Mouse (Mus musculus) ES-E14 (cell line): ENCODE measurements around the gene Lingo4. TPM values are rescaled to one million over a fixed set of nuclear protein-coding genes. Genes with fewer than 3 reads are reported as not detected.

Experiments used
- DNase-seq: peaks from one replicate; pipeline ENCODE4 v3.0.0-alpha.2; 2013; ENCODE audit warnings: low read depth, low spot score
- H3K27ac ChIP-seq: 2 replicates; pipeline ENCODE4 v1.5.1; 2012; ENCODE audit warnings: low read depth, mild to moderate bottlenecking, low read length, moderate library complexity, mixed read lengths; ENCODE audit not compliant: poor library complexity, insufficient read depth, severe bottlenecking
- H3K36me3 ChIP-seq: 2 replicates; pipeline ENCODE4 v1.6.1; 2012; ENCODE audit warnings: mild to moderate bottlenecking, low read length, moderate library complexity, mixed read lengths; ENCODE audit not compliant: control insufficient read depth, poor library complexity, insufficient read depth, severe bottlenecking
- H3K4me1 ChIP-seq, 2 experiments: fragments of 150-350 bp in 1 of 2; sonication (generic) in 1 of 2; 2 replicates each; pipeline ENCODE4 v1.6.1; 2012; ENCODE audit warnings: low read length in 2 of 2, mild to moderate bottlenecking in 1 of 2, mixed read lengths in 1 of 2; ENCODE audit not compliant: control insufficient read depth in 2 of 2, insufficient read depth in 2 of 2, poor library complexity in 1 of 2
- H3K4me3 ChIP-seq, 2 experiments: fragments of 150-350 bp in 1 of 2; sonication (generic) in 1 of 2; 2 replicates each; pipeline ENCODE4 v1.5.1; 2012; ENCODE audit warnings: low read length in 2 of 2, low read depth in 1 of 2, mild to moderate bottlenecking in 1 of 2, mixed read lengths in 1 of 2; ENCODE audit not compliant: insufficient read depth in 1 of 2, poor library complexity in 1 of 2, severe bottlenecking in 1 of 2
- H3K9ac ChIP-seq: 2 replicates; pipeline ENCODE4 v1.6.1; 2012; ENCODE audit warnings: low read depth, mild to moderate bottlenecking, low read length, mixed read lengths; ENCODE audit not compliant: poor library complexity, insufficient read depth, severe bottlenecking
- H3K9me3 ChIP-seq: fragments of 150-350 bp; sonication (generic); 2 replicates; pipeline ENCODE4 v1.6.1; 2012; ENCODE audit warnings: low read depth, mild to moderate bottlenecking, low read length; ENCODE audit not compliant: control insufficient read depth, insufficient read depth
- CHD2 ChIP-seq: IDR thresholded peaks from 2 replicates; pipeline ENCODE4 v1.6.1; 2014; ENCODE audit warnings: mild to moderate bottlenecking, low read depth, low read length, inconsistent platforms
- HCFC1 ChIP-seq: IDR thresholded peaks from 2 replicates; pipeline ENCODE4 v1.6.1; 2012; ENCODE audit warnings: low read length, inconsistent platforms, borderline replicate concordance; ENCODE audit not compliant: insufficient read depth
- MAFK ChIP-seq: IDR thresholded peaks from 2 replicates; pipeline ENCODE4 v1.6.1; 2014; ENCODE audit warnings: mild to moderate bottlenecking, low read depth, low read length, inconsistent platforms; ENCODE audit not compliant: insufficient read depth
- ZC3H11A ChIP-seq: IDR thresholded peaks from 2 replicates; pipeline ENCODE4 v1.6.1; 2012; ENCODE audit warnings: low read depth, mild to moderate bottlenecking, inconsistent platforms, low read length, borderline replicate concordance
- ZNF384 ChIP-seq: IDR thresholded peaks from 2 replicates; pipeline ENCODE4 v1.6.1; 2012; ENCODE audit warnings: low read depth, low read length, inconsistent platforms
- in situ Hi-C, 2 experiments: fragments of 600-800 bp; cut with MboI; formaldehyde crosslinking; loops; one replicate each; pipeline ENCODE4 v1.15.1; 2025; ENCODE audit warnings: low sequenced_read_pairs in 2 of 2, inconsistent platforms in 1 of 2; ENCODE audit not compliant: unreplicated experiment in 2 of 2
- total RNA-seq: library from RNA; depleted of rRNA; stranded (reverse); fragments of 300-350 nt; gene quantifications from 2 replicates; pipeline ENCODE4 v1.2.3, GENCODE M21; 2012

Lingo4 gene
- total RNA-seq, 1 experiment = not detected

GRCm38 (mm10) chr3:94388047-94388446 is 10.3 kb upstream of the Lingo4 start:
- Histone ChIP-seq H3K4me3 (no peak overlapping the region), H3K4me1 (no peaks in the 10 kb centered on the region), H3K27ac (no peak overlapping the region), H3K9ac (no peak overlapping the region), H3K36me3 (no peaks in the 10 kb centered on the region), H3K9me3 (no peaks in the 10 kb centered on the region)
- TF ChIP-seq MAFK = no peak
- no peak for TF ChIP-seq CHD2
- TF ChIP-seq ZC3H11A = no peak
- DNase-seq = no peak
- in situ Hi-C loops = no loop called here

- Histone ChIP-seq H3K4me1 (no peaks in the 10 kb centered on the region), H3K4me3 (no peak overlapping the region), H3K27ac (no peak overlapping the region), H3K9ac (no peak overlapping the region), H3K36me3 (no peaks in the 10 kb centered on the region), H3K9me3 (no peaks in the 10 kb centered on the region)
- no peak for DNase-seq
- in situ Hi-C loops = no loop called here
- TF ChIP-seq CHD2 = no peak
- no peak for TF ChIP-seq HCFC1
- no peak for TF ChIP-seq ZC3H11A
- no peak for TF ChIP-seq MAFK
- no peak for TF ChIP-seq ZNF384
These were observed 8.9 kb upstream of the Lingo4 start for GRCm38 (mm10) chr3:94389420-94389819.

DNA sequence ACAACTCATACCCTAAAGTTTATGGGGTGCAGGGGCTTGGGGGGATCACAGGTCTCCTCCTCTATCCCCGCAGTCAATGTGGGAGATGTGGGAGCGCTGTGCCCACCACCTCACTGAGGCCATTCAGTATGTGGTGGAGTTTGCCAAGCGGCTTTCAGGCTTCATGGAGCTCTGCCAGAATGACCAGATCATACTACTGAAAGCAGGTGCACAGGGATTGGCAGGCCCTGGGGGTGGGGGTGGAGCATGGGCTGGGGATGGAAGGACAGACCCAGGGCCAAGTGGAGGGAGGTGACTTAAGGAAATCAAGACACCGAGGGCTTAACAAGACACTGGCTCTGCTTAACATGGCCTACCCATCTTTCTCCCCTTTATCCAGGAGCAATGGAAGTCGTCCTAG is 7.3 kb upstream of the Lingo4 start:
- DNase-seq = no peak
- Histone ChIP-seq H3K9me3 (no peaks in the 10 kb centered on the region), H3K4me1 (no peaks in the 10 kb centered on the region), H3K27ac (no peak overlapping the region), H3K4me3 (no peak overlapping the region), H3K36me3 (no peaks in the 10 kb centered on the region), H3K9ac (no peak overlapping the region)
- in situ Hi-C loops = no loop called here
- TF ChIP-seq CHD2 = no peak
- no peak for TF ChIP-seq HCFC1
- TF ChIP-seq MAFK = no peak
- TF ChIP-seq ZC3H11A = no peak
- no peak for TF ChIP-seq ZNF384

DNA sequence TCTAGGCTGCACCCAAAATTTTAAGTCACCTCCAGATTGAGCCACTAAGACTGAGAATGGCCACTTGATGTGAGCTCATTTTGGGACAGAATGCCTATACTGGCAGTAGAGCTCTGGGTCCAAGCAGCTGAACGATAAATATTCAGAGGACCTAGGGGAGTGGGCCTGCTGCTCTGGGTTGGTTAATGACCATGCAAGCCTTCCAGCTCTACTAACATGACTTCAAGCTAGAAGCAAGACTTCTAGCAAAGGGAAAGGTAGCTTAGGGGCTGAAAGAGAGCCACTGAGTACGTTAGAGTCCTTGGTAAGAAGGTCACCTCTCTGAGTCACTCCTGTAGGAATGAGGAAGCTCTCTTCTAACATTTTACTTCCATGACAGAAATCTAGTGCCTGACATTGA is 6.2 kb upstream of the Lingo4 start:
- no peaks in the 10 kb centered on the region for H3K4me1 ChIP-seq
- H3K27ac ChIP-seq = no peak overlapping the region
- DNase-seq = no peak
- H3K9me3 ChIP-seq = no peaks in the 10 kb centered on the region
- no peak overlapping the region for H3K9ac ChIP-seq
- no peak overlapping the region for H3K4me3 ChIP-seq
- H3K36me3 ChIP-seq = no peaks in the 10 kb centered on the region
- TF ChIP-seq CHD2 = no peak
- TF ChIP-seq ZC3H11A = no peak
- no peak for TF ChIP-seq ZNF384
- no peak for TF ChIP-seq HCFC1
- TF ChIP-seq MAFK = no peak
- in situ Hi-C loops = no loop called here

GRCm38 (mm10) chr3:94393049-94393448 is 5.3 kb upstream of the Lingo4 start:
- Histone ChIP-seq H3K9ac (no peak overlapping the region), H3K9me3 (no peaks in the 10 kb centered on the region), H3K4me1 (no peaks in the 10 kb centered on the region), H3K36me3 (no peaks in the 10 kb centered on the region), H3K4me3 (no peak overlapping the region), H3K27ac (no peak overlapping the region)
- TF ChIP-seq HCFC1 = no peak
- no peak for TF ChIP-seq ZC3H11A
- no peak for TF ChIP-seq MAFK
- no peak for TF ChIP-seq CHD2
- TF ChIP-seq ZNF384 = no peak
- in situ Hi-C loops = no loop called here
- DNase-seq = no peak
